In genomic region chr19:5424782-5425741, GRCm38 (mm10) we compare ENCODE assay signal across 8 mouse cellular contexts. TPM values are rescaled to one million over a fixed set of nuclear protein-coding genes. Genes with fewer than 3 reads are reported as not detected.
DNase-seq lines count a peak whose midpoint lies in the region; ATAC-seq and TF ChIP-seq lines count a peak whose summit lies in the region.

TSS of gene Drap1 (minus strand) at chr19:5424979.
TSS of gene AI837181 (plus strand) at chr19:5425144.

- H3K27ac ChIP-seq in embryonic facial prominence, embryonic 13.5 days: peak within 1 kb of the TSS; percentile 90
- peak within 1 kb of the TSS; percentile 97 for H3K27ac ChIP-seq in heart, adult 2 months
- peak within 1 kb of the TSS; percentile 87 for H3K27ac ChIP-seq in limb, embryonic 13.5 days
- H3K27ac ChIP-seq in midbrain, embryonic 16.5 days (ENCODE audit: low read length): peak within 1 kb of the TSS; percentile 92

- H3K79me2 ChIP-seq in heart, adult 2 months (replicated peaks; ENCODE audit: control insufficient read depth, insufficient read depth, low read length): peaks cover 6% of the 10 kb centered on the region; the same call in 1 of the 2 replicates

- TF ChIP-seq POLR2A in heart, adult 2 months (IDR thresholded peaks at IDR 0.05; ENCODE audit: insufficient read depth, low read depth, low read length): 0 out of 2 replicates have a peak, but pooled peaks have one; percentile 4

- H3K4me1 ChIP-seq in embryonic facial prominence, embryonic 13.5 days: peaks cover 37% of the 10 kb centered on the region
- peaks cover 15% of the 10 kb centered on the region for H3K4me1 ChIP-seq in heart, adult 2 months (ENCODE audit: control insufficient read depth, insufficient read depth, low read length)
- peaks cover 38% of the 10 kb centered on the region for H3K4me1 ChIP-seq in limb, embryonic 13.5 days
- peaks cover 32% of the 10 kb centered on the region for H3K4me1 ChIP-seq in midbrain, embryonic 16.5 days (ENCODE audit: control insufficient read depth, insufficient read depth, low read length)

- TF ChIP-seq CTCF in heart, adult 2 months (IDR thresholded peaks at IDR 0.05): no peak

- peak within 1 kb of the TSS; percentile 93 for H3K9ac ChIP-seq in embryonic facial prominence, embryonic 13.5 days
- H3K9ac ChIP-seq in heart, adult 2 months (ENCODE audit: low read depth, low read length): peak within 1 kb of the TSS; percentile 96
- H3K9ac ChIP-seq in limb, embryonic 13.5 days: peak within 1 kb of the TSS; percentile 96
- H3K9ac ChIP-seq in midbrain, embryonic 16.5 days (ENCODE audit: low read depth, low read length): peak within 1 kb of the TSS; percentile 95

- H3K36me3 ChIP-seq in embryonic facial prominence, embryonic 13.5 days: peaks cover 53% of the 10 kb centered on the region
- H3K36me3 ChIP-seq in heart, adult 2 months (ENCODE audit: control insufficient read depth, insufficient read depth, low read length): peaks cover 2% of the 10 kb centered on the region
- peaks cover 50% of the 10 kb centered on the region for H3K36me3 ChIP-seq in limb, embryonic 13.5 days
- H3K36me3 ChIP-seq in midbrain, embryonic 16.5 days (ENCODE audit: control insufficient read depth, insufficient read depth, low read length): peaks cover 11% of the 10 kb centered on the region; the same call in 1 of the 2 replicates

- intact Hi-C loops in heart, adult 2 months (cut with DNase I): loop anchor here (1.0 to 2.0 kb wide), 2 partner anchors 36 to 63 kb away; partner anchors contain the start of genes Mus81 and Sart1

- under 1% methylated on average over 66 of the region's 87 CpGs for WGBS in embryonic facial prominence, embryonic 13.5 days
- under 1% methylated on average over 84 of the region's 87 CpGs for WGBS in heart, adult 2 months
- under 1% methylated on average over 85 of the region's 87 CpGs for WGBS in limb, embryonic 13.5 days
- under 1% methylated on average over 70 of the region's 87 CpGs for WGBS in midbrain, embryonic 16.5 days

- DNase-seq in 3134 (ENCODE audit: extremely low read depth, insufficient read length, low spot score): peak; percentile 98
- DNase-seq in adrenal gland, postnatal 36 days: peak; percentile 96
- DNase-seq in heart, adult 2 months: peak; percentile 93 to 94
- peak; percentile 87 to 91 for DNase-seq in kidney, adult 8-10 months
- DNase-seq in spleen, postnatal 10 days (ENCODE audit: low spot score in 2 of 2): peak; percentile 94 to 98

- TF ChIP-seq EP300 in heart, adult 2 months (IDR thresholded peaks at IDR 0.05; ENCODE audit: insufficient read depth, low read depth, low read length): no peak

- H3K9me3 ChIP-seq in embryonic facial prominence, embryonic 13.5 days: no peaks in the 10 kb centered on the region
- H3K9me3 ChIP-seq in limb, embryonic 13.5 days: no peaks in the 10 kb centered on the region
- H3K9me3 ChIP-seq in midbrain, embryonic 16.5 days (replicated peaks; ENCODE audit: control insufficient read depth, low read length, poor library complexity, severe bottlenecking): no peaks in the 10 kb centered on the region

- H3K4me2 ChIP-seq in embryonic facial prominence, embryonic 13.5 days: peak within 1 kb of the TSS; percentile 79
- peak within 1 kb of the TSS; percentile 91 for H3K4me2 ChIP-seq in limb, embryonic 13.5 days (replicated peaks)
- H3K4me2 ChIP-seq in midbrain, embryonic 16.5 days (ENCODE audit: low read length): peak within 1 kb of the TSS; percentile 96

- H3K4me3 ChIP-seq in embryonic facial prominence, embryonic 13.5 days: peak within 1 kb of the TSS; percentile 72
- peak within 1 kb of the TSS; percentile 95 for H3K4me3 ChIP-seq in heart, adult 2 months
- H3K4me3 ChIP-seq in limb, embryonic 13.5 days: peak within 1 kb of the TSS; percentile 80
- H3K4me3 ChIP-seq in midbrain, embryonic 16.5 days (ENCODE audit: low read depth, low read length): peak within 1 kb of the TSS; percentile 62

- no peaks in the 10 kb centered on the region for H3K27me3 ChIP-seq in embryonic facial prominence, embryonic 13.5 days
- H3K27me3 ChIP-seq in heart, adult 2 months (ENCODE audit: control insufficient read depth, insufficient read depth, low read length): no peaks in the 10 kb centered on the region
- no peaks in the 10 kb centered on the region for H3K27me3 ChIP-seq in limb, embryonic 13.5 days
- no peaks in the 10 kb centered on the region for H3K27me3 ChIP-seq in midbrain, embryonic 16.5 days (ENCODE audit: control insufficient read depth, insufficient read depth, low read depth, low read length)

- ATAC-seq in embryonic facial prominence, embryonic 13.5 days (ENCODE audit: insufficient number of reproducible peaks, insufficient read depth, low FRiP score, low TSS enrichment, low read depth): peak; percentile 93
- peak; percentile 94 for ATAC-seq in limb, embryonic 13.5 days (ENCODE audit: low FRiP score, low read depth)
- peak; percentile 91 for ATAC-seq in midbrain, embryonic 16.5 days

RNA-seq across cellular contexts. Expression of gene Drap1, which starts in this region (rescaled TPM):
- total RNA-seq in adrenal gland, postnatal 36 days (2021): 100 to 1,000 TPM; 250 to 263 TPM
- 278 and 306 TPM in 2 replicates for polyA plus RNA-seq in embryonic facial prominence, embryonic 13.5 days (2015; fragmentation: Nextera tagmentation; extraction: Ambion mirVana)
- 100 to 1,000 TPM; 278 to 344 TPM for total RNA-seq in heart, adult 2 months (2021)
- 175 and 189 TPM in 2 replicates for polyA plus RNA-seq in heart, adult 2 months (2012; rRNA removed)
- 301 and 336 TPM in 2 replicates for polyA plus RNA-seq in limb, embryonic 13.5 days (2015; fragmentation: Nextera tagmentation; extraction: Ambion mirVana)
- polyA plus RNA-seq in midbrain, embryonic 16.5 days (2015; fragmentation: Nextera tagmentation; extraction: Ambion mirVana): 288 and 310 TPM in 2 replicates

RNA-seq across cellular contexts. Expression of gene AI837181, which starts in this region (rescaled TPM):
- 10 to 100 TPM; 43.7 to 50.6 TPM for total RNA-seq in adrenal gland, postnatal 36 days (2021)
- polyA plus RNA-seq in embryonic facial prominence, embryonic 13.5 days (2015; fragmentation: Nextera tagmentation; extraction: Ambion mirVana): 67.3 and 67.7 TPM in 2 replicates
- 10 to 100 TPM; 32.9 TPM for total RNA-seq in heart, adult 2 months (2021)
- 55.4 and 59.5 TPM in 2 replicates for polyA plus RNA-seq in heart, adult 2 months (2012; rRNA removed)
- polyA plus RNA-seq in limb, embryonic 13.5 days (2015; fragmentation: Nextera tagmentation; extraction: Ambion mirVana): 74.6 and 77.9 TPM in 2 replicates
- polyA plus RNA-seq in midbrain, embryonic 16.5 days (2015; fragmentation: Nextera tagmentation; extraction: Ambion mirVana): 61.8 and 67.9 TPM in 2 replicates

Comparison
In these comparisons a context has a peak if more than half of its experiments do, and no peak if none do; other contexts are left out.
1. Peak in every context shown above with its lines: DNase-seq, ATAC-seq, H3K4me3 ChIP-seq and H3K27ac ChIP-seq.